Mouse (Mus musculus) heart, adult 9 months (tissue): ENCODE measurements around the gene Ccz1.

Experiments used
- DNase-seq, 2 experiments: peaks; one replicate each; pipeline ENCODE4 v3.0.0; 2022; ENCODE audit warnings: low spot score in 2 of 2

The Ccz1 gene

DNA sequence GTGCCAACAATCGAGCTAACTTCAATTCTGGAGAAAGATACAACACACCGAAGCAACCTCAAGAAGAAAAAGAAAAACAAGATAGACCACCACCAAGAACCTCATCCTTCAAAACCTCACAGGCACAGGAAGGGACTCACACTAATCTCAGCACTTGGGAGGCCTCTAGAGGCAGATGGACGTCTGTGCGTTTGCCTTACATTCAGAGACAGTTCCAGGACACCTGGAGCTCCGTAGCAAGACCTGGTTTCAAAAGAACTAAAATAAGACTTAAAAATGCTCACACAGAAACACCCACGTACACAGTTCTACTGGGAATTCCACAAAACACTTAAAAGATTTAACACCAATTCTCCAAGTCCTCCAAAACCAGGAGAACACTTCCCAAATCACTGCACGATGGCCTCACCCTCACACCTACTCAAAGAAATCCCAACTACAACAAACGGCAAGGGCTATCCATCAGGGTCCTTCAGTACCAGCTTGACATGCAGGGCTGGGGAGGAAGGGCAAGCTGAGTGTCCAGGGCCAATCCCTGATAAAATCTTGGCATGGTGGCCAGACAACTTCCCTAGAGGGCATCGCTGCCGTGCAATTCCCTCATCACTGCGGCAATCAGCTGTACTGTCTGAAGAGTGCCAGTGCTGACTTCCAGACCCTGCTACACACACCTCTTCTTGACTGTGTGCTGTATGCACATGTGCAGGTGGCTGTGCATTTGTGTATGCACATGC, 19.9 kb downstream of the Ccz1 start:
- DNase-seq = no peak

DNA sequence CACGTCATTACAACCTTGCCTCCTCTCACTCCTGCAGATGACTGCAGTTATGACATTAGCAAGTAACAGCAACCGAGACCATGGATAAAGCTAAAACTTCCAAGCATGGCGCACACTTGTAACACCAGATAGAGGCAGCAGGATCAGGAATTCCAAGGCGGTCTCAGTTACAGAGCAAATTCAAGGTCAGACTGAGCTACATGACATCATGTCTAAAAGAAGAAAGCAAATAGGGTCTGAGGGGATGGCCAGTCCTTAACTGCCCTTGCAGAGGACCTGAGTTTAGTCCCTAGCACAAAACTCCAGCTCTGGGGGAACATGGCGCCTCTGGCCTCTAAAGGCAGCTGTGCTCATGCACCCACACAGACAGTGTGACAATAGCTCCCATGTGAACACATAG, 20.8 kb downstream of the Ccz1 start:
- DNase-seq = no peak

DNA sequence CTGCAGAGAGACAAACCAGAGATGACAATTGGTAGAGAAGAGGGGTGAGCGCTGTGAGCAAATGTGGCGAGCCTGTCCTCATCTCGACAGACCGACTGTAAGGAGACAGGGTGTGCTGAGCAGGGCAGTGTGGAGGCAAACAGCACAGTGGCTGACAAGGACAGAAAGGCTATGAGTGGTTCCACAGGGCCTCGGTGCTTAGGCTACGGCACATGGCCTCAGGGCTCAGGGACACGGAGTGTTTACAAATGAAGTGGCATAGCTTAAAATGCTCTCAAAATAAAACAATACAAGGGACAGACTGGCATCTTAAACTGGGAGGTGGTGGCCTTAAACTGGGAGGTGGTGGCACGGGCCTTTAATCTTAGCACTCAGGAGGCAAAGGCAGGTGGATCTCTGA, 21.4 kb downstream of the Ccz1 start:
- no peak for DNase-seq

DNA sequence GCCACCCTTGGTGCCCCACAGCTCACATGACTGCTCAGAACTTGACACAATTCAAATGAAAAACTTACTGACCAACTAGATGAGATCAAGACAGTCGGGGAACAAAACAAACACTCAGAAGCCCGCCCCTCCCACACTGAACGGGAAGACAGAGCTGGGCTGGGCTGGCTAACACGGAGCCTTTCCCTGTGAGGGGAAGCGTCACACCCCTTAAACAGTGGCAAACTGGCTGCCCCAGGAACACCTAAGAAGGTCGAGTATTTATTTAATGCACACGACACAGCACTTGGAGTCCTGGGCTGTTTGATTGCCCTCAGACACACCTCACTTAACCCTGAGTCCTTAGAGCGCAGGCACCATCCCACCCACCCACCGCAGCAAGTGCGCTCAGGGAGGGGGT, 22.0 kb downstream of the Ccz1 start:
- no peak for DNase-seq

DNA sequence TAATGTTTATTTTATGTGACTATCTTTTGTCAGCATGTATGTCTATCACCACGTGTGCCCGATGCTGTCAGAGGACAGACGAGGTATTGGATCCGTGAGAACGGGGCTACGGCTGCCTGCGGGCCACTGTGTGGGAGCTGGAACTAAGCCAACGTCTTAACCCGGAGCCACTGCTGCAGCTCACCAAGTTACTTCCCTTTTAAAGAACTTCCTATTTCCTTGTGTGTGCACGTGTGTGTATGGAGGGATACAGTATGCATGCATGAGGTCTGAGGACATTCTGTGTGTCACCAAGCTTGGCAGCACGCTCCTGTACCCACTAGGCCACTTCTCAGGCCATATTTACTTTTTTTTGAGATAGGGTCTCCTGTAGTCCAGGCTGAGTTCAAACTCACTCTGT, 24.6 kb downstream of the Ccz1 start:
- DNase-seq = no peak

DNA sequence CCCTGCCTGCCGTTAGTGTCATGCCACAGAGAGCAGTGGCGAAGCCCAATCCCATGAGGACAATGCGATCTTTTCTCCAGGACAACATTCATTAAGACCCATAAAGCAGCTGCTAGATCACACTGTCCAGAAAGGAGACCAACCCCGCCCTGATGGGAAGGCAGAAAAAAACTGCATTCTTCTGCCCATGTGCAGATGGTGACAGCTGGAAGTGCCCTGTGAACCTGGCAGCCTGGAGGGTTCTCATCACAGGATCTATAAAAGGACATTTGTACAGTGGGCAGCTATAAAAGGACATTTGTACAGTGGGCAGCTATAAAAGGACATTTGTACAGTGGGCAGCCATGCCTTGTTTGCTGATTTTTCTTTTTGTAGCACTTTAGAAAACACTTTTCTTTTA, 25.6 kb downstream of the Ccz1 start:
- DNase-seq = no peak

DNA sequence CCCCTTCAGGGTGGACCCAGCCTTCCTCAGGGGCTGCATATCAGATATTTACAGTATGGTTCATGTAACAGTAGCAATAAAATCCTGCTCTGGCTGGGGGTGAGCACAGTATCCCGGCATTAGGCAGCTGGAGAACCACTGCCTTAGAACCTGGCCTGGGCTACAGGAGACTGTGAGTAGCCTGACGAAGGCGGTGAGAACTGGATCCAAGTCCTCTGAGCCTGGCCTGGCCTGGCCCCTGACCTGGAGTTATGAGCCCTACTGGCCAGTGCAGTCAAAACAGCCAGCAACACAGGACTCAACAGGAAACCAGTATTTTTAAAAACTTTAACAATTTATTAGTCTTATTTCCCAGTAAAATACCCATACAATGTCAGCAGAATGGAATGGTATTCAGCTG, 27.1 kb downstream of the Ccz1 start:
- no peak for DNase-seq

DNA sequence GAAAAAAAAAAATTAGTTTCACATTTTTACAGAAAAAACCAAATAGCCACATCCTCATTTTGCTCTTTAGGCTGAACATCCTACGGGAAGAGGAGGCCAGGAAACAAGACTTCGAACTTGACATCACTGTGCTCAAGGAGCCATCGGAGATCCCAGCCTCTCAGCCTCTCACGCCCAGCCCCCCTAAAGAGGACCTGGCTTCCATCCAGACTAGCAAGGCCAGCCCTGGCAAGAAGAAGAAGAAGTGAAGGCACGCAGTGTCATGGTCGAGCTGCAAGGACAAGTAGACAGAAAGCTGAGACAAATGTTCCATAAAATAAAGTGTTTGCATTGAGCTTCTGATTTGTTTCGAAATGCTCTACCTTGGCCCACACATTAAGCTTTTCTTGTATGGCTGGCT, 29.3 kb downstream of the Ccz1 start:
- DNase-seq = no peak

DNA sequence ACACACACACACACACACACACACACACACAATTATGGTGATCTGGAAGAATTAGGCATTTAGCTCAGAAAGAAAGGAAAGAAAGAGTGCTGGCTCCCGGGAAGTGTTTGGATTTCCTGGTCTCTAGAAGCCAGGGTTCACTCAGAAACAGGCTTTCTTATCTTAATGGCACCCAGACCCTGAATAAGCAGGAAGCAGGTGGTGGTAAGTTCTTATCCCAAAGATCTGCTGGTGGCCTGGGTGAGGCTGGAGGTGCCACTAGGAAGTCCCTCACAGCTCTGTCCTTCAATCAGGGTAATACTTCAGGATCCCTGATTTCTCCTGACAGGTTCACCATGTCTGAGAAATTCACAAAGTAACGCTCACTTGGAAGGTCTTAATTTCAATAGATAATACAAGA, 32.3 kb downstream of the Ccz1 start:
- DNase-seq = no peak

DNA sequence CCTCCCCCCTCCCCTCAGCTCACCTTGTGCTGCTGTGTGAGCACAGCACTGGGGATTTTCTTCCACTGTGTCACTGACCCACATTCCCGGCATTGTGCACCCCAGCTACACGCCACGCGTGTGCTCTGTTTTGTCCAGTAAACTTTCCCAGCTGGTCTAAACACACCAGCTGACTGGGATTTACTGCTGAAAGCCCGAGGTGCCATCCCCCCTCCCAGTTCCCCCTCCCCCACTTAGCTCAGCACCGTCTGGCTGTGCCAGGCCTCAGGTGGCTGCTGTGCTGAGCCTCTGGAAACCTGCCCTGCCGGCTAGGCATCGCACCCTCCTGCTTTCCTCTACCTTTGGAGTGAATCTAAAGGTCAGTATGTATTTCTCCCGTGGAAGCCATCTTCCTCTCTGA, 33.8 kb downstream of the Ccz1 start:
- no peak for DNase-seq

DNA sequence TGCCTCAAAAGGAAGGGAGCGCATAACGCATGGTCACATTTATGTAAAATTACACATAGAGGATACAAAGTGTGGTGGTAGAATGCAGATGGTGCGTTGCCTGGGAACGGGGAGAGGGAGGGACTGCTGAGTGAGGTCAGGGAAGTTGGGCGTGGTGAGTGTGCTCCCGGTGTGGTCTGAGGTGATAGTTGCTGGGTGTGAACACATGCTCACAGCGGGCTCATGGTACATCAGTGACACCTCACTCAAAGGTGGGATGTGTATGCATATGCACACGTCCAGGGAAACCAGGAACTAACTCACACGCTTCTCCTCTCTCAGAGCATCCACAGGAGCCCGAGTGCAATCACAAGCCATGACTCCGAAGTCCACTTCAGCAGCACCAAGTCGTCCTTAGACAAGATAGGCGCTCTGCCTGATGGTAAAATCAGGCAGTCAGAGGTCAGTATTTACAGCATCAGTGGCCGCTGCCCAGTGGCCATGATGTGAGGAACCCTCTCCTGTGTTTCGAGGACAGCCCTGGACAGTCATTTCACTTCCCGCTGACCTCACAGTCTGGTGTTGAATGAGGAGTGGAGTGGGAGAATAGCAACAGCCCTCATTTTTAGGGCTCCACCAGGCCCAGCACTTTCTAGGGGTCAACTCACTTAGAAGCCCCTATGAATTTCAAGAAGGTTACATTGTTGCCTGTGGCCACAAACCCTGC, 37.8 kb downstream of the Ccz1 start:
- no peak for DNase-seq

DNA sequence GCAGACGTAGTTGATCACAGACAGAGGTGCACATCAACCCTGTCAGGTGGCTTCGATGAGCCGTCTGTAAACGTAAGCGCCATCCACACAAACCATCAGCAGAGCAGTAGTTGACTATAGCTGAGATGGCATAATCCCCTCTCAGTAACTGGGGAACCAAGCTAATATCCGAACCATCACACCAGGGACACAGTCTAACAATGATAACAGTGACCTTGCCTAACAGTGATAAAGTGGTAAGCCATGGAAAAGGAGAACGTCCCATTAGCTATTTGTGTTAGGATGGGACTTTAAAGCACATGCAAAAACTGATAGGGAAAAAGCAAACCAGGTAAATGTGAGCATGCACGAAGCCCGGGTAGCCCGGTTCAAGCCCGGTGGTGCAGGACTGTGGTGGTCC, 38.4 kb downstream of the Ccz1 start:
- no peak for DNase-seq

DNA sequence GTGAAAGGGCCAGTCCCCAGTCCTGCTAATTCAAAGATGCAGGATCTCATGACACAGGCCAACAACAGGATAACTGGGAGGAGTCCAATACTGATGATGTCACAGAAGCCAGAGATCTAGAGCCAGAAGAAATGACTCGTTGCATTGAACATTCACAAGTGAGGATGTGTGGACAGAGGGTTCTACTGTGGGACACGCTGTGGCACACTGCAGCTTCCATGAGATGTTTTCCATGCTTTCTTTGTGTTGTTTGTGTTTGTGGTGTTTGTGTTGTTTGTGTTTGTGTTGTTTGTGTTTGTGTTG, 39.1 kb downstream of the Ccz1 start:
- no peak for DNase-seq

DNA sequence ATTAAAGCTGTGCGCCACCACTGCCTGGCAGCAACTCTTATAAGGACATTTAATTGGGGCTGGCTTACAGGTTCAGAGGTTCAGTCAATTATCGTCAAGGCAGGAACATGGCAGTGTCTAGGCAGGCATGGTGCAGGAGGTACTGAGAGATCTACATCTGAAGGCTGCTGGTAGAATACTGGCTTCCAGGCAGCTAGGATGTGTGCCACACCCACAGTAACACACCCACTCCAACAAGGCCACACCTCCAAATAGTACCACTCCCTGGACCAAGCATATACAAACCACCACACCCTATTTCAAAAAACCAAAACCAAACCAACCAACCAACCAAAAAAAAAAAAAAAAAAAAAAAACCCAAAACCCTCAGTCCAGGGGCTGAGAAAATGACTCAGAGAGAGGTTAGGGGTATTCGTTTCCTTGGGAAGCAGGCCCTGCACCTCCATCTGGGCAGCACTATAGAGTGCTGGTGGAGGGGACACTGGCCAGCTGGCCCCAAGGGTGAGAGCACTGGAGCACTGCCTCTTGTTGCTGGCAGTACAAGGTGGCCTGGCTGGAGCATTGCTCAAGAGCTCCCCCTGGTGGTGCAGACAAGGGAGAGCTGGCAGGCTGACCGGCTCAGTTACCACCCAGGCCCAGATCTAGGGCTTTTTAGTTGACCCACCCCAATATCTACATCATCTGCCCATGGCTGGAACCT, 39.6 kb downstream of the Ccz1 start:
- peak; percentile 36 to 42 for DNase-seq

DNA sequence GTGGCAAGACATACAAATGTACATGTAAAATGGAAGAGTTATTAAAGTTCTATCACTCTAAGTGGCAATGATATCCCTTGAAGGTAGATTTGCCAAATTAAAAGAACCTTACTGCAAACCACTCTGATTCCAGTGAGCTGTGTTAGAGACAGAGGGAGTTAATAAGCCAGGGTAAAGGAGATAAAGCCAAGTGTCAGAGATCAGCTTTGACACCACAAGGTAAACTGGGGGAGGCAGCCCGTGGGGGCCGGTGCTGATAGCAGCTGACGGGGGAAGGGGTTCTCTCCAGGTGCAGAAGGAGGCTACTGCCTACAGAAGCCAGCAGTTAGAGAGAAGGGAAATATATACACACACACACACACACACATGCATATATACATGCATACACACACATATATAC, 42.0 kb downstream of the Ccz1 start:
- no peak for DNase-seq

DNA sequence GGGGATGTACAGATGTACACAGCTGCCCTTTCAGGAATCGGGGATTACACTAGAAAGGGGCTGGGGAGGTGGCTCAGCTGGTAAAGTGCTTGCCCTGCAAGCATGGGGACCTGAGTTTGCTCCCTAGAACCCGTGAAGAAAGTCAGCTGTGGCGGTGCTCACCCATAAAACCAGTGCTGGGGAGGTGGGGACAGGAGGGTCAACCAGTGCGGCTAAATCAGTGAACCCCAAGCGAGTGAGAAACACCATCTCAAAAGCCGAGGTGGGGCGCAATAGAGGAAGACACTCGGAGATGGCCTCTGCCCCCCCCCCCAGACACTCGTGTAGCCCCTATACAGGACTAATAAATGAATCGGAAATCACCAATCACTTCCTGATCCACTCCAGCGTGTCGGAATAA, 48.0 kb downstream of the Ccz1 start:
- no peak for DNase-seq

DNA sequence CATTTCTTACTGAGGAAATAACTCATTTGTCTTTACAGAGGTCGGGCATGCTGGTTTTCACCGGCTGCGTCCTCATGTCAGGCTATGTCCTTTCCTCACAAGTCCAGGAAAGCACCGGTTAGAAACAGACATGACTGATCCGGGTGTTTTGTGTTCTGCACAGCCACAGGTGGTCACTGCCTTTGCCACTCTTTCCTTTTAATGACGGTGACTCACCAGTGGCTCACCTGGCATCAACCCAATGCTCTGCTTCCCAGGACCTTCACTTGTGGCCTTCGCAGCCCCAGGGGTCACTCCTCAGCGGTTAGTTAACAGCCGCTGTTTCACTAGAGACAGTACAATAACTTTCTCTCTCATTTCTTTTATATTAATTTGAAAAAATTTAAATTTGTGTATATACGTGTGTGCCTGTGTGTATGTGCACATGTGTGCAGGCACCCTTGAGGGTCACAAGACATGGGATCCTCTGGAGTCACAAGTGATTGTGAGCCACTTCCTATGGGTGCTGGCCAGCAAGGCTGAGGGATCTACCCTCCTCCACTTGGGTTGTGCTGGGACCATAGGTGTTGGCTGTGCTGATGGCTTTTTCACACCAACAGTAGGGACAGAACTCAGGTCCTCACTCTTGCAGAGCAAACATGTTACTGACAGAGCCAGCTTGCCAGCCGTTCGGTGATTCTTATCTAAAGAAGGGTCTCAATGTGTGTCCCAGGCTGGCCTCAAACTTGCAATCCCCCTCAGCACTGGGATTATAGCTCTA, 48.9 kb downstream of the Ccz1 start:
- no peak for DNase-seq

DNA sequence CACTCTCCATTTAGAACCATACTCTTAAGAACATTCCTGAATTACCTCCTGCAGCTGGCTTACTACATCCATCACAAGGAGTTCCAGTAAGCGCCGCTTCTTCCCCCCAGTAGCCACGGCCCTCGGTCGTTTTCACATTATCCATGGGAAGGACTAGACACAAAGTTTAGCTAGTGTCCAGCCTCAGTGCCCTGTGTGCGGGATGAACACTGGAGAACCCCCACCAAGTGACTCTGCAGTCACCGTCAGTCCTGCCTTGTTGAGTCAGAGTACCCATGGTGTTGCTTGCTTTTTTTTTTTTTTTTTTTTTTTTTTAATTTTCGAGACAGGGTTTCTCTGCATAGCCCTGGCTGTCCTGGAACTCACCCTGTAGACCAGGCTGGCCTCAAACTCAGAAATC, 53.5 kb downstream of the Ccz1 start:
- DNase-seq = no peak

DNA sequence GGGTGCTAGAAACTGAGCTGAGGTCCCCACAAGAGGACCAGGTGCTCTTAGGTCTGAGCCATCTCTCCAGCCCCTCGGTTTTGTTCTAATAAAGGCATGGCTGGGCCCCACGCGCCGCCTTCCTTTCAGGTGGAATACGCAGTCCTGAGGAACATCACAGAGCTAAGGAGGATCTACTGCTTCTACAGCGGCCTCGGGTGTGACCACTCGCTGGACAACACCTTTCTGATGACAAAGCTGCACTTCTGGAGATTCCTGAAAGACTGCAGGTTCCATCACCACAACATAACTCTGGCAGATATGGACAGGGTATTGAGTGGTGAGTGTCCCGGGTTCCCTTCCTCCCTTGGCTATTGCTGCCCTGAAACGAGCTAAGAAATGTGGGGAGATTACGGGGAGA, 55.1 kb downstream of the Ccz1 start:
- DNase-seq = no peak

DNA sequence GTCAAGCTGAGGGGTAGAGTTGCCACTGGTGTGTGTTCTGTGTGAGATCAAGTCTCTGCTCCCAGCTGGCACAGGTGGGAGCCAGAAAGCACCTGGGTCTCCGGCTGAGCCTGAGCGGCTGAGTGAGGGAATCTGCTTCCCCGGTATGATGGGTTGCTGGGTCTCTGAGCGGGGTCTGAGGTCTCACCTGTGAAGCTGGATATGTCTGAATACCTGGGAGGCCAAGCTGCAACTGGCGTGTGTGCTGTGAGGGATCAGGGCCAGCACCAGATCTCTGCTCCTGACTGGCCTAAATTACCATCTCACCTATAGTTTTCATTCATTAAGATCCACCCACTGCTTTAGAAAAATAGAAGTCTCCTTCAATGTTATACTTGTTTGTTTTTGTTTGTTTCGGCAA, 57.6 kb downstream of the Ccz1 start:
- DNase-seq = no peak

DNA sequence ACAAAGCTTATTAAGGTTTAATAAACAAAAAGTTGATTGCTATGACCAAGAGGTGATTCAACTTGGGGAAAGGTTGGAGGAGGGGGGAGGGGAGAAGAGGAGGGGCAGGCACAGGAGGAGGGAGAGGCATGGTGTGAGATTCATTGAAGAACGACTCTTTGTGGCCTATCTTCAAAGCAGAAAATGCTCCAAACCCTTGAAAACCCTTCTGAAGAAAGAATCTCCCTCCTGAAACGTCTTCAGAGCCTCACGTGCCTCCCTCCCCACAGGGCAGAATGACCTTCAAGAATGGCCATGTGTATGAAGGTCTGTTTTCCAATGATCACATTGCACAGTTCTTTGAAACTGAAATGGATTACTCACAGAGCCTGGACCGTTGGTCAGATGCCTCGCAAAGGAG, 64.7 kb downstream of the Ccz1 start:
- no peak for DNase-seq

DNA sequence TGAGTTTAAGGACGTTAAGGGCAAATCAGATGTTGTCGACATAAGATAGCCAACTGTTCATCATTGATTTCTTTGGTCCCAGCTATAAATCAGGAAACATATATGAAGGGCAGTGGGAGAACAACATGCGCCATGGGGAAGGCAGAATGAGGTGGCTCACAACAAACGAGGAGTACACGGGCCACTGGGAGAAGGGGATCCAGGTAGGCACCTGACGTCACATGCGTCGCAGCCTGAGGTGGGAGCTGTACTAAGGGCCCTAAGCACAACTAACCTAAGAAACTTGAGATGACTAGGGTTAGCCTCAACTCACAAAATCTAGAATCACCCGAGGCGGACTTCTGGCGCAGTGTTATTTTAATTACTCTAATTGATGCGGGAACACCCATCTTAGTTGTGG, 66.3 kb downstream of the Ccz1 start:
- DNase-seq = no peak
